Mouse (Mus musculus) kidney, adult 18-20 months (tissue): ENCODE data around the gene Gamt.
"Not testable (repeated sequence)": the region's sequence is repeated elsewhere in the genome, so short reads cannot be mapped to it uniquely, and the experiment has no call there.

Experiments used
- DNase-seq: peaks from one replicate; pipeline ENCODE4 v3.0.0; 2021

Gene Gamt

GRCm38 (mm10) chr10:80257936-80258335 lies 2.9 kb downstream of the Gamt start:
- no peak for DNase-seq

DNA sequence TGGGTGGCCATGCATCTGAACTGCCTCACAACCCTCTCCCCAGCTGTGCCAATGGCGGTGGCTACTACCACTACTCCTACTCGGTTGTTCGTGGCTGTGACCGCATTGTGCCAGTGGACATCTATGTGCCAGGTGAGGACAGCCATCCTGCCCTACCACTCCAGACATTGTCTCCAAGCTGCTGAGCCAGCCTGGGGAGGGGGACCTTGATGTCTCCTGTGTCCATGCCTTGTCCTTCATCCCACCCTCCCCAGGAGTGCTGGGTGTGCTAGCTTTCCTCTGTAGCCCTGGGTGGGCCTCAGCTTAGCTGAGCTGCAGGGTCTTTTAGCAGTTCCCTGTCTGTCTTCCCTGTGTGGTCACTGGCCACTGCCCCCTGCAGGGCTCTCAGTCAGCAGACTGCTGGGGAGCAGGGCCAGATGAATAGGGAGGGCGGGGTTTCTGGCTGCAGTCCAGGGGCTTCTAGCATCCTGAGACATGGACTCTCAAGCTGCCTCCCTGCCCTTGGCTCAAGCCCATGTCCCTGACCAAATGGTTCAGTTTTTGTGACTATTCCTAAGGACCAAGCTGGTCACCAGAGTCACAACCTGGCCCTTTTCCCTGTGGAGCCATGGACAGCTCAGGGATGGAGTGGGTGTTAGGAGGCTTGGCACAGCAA lies 4.8 kb downstream of the Gamt start:
- DNase-seq = no peak

- no peak for DNase-seq
Observed at GRCm38 (mm10) chr10:80254331-80255297, 6.2 kb downstream of the Gamt start.

DNA sequence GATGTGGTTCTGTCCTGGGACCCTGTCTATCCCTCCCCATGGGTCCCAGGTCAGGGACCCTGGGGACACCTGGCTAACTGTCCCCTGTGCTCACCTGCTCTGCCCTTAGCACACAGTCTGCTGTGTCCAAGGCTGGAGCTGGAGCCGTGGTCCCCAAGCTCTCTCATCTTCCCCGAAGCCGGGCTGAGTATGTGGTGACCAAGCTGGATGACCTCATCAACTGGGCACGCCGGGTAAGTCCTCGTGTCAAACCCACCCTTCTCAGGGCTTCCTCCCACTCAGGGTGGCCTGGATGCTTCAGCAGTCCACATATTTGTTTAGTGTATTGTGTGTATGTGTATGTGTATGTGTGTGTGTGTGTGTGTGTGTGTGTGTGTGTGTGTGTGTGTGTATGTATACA lies 7.3 kb downstream of the Gamt start:
- no peak for DNase-seq

- no peak for DNase-seq
Observed at GRCm38 (mm10) chr10:80252493-80253274, 8.1 kb downstream of the Gamt start.

DNA sequence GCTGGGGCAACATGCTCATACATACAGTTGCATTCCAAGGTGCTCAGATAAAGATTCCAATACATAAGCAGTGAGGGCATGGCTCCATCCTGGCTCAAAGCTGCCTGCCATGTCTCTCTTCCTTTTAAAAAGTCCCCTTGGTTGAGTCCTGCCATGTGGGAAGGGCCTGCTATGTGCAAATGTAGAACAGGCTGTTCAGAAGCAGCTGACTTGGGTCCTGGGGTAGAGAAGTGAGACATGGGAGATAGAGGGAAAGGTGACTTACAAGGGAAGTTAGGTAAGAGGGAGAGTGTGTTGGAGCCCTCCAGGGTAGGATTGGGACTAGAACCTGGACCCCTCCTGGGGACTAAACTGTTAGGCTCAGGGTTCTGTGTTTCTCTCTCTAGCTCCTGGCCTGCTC lies 8.8 kb downstream of the Gamt start:
- no peak for DNase-seq

GRCm38 (mm10) chr10:80250573-80250972 lies 10.2 kb downstream of the Gamt start:
- DNase-seq = no peak

GRCm38 (mm10) chr10:80250059-80250458 lies 10.8 kb downstream of the Gamt start:
- DNase-seq = no peak

- peak; percentile 98 for DNase-seq
Observed at GRCm38 (mm10) chr10:80248971-80249640, 11.7 kb downstream of the Gamt start, which contains the start of gene Ndufs7. Gene Ndufs7 (plus strand): TSS chr10:80249121.

GRCm38 (mm10) chr10:80248437-80248836 lies 12.4 kb downstream of the Gamt start:
- not testable (repeated sequence) for DNase-seq

GRCm38 (mm10) chr10:80247849-80248248 lies 13.0 kb downstream of the Gamt start:
- DNase-seq = no peak

DNA sequence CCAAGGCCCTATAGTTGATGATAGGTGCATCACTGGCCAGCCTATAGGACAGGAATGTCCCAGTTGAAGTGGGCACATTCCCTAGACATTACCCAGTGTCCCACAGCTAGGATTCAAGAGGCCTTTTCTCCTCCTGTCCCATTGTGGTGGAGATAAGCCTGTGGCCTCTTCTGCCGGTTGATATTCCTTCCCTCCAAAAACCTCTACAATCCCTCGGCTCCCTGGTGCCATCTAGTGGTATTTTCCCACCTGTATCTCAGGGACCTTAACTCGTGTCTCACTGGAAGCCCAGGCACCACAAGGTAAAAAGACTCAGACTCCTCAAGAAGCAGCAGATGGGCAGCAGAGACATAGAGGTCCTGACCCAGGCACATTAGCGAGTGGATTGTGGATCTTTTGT lies 15.2 kb downstream of the Gamt start:
- DNase-seq = peak; percentile 83

DNA sequence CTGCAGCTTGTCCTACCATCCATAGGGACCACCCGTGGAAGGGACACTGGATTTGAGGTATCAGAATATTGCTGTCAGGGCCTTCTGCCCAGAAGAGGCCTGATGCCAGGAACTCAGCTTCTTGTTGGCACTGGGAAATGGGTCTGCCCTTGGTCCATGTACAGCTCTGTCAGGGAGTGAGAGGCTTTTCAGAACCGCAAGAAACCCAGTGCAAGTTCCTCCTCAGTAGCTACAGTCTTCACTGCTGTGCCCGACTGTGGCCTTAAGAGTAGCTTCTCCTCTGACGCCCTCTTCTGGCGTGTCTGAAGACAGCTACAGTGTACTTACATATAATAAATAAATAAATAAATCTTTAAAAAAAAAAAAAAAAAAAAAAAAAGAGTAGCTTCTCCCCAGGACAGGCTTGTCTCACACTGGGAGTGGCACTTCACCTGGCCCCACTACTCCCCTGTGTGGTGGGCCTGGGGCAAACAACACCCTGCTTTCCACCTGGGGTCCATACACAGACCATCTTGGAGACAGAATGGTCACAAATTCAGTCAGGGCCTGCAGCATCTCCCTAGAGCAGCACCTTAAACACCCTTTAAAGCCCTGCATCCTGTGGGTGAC lies 15.9 kb downstream of the Gamt start:
- no peak for DNase-seq

GRCm38 (mm10) chr10:80242607-80243006 lies 18.2 kb downstream of the Gamt start:
- no peak for DNase-seq

- DNase-seq = no peak
Observed at GRCm38 (mm10) chr10:80242088-80242487, 18.7 kb downstream of the Gamt start.

DNA sequence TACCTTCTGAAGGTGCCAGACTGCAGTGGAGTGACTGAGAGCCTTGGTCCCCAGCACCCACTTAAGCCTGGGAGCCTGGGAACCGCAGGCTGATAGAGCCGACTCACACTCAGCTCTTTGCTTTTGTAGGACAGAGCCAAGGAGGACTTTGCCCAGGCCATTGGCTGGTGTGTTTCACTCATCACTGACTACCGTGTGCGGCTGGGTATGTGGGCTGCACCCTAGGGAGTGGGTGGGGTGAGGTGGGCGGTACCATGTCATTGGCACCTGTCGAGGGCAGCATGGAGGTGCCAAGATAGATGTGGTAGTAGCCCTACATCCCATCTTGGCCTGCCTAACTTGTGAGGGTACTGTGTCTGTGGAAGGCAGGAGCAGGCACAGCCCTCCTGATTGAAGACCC lies 21.0 kb downstream of the Gamt start:
- peak; percentile 58 for DNase-seq

DNA sequence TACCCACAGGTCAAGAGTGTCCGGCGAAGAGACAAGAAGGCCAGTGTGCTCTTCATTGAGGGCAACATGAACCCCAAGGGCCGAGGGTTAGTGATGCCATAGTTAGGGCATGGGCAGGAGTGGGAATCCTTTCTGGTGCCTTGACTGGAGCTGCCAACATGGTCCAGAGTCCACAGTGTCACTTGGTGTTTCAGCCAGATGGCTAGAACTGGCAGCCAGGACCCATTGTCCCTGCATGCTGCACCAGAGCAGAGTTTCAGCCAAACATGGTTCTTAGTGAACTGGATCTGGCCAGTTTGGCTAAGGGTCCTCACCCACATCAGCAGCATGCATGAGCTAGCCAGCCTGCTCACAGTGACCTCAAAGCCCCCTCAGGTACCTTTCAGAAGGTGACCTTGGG lies 22.5 kb downstream of the Gamt start:
- no peak for DNase-seq

DNA sequence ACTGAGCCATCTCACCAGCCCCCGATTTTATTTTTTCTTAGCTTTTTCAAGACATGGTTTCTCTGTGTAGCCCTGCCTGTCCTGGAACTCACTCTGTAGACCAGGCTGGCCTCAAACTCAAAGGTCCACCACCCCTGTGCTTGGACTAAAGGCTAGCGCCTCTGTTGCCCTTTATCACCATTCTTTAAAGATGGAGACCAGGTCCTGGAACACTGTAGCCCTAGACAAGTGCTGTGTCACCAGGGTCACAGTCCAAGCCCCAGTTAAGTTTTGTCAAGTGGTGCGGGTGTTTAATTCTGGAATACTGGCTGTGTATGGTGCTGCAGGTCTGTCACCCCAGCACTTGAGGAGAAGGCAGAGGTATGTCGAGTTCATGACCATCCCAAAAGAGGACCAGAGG lies 23.8 kb downstream of the Gamt start:
- DNase-seq = no peak

- no peak for DNase-seq
Observed at GRCm38 (mm10) chr10:80236145-80236825, 24.5 kb downstream of the Gamt start.

- peak; percentile 47 for DNase-seq
Observed at GRCm38 (mm10) chr10:80227877-80228775, 32.7 kb downstream of the Gamt start.

DNA sequence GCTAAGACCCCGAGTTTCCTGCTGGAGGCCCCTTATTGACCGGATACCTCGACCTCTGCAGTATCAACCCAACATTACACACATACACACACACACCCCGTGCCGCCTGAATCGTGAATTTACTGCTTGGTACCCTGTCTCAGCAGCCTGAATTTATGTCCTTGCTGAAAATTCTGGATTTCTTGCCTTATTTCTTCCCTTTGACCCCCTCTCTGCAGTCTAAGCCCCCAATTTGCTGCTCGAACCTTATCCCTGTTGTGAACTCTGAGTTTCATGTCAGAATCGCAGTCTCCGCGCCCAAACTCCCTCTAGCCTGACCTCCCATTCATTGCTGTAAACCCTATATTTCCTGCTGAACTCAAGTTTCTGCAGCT lies 33.7 kb downstream of the Gamt start:
- DNase-seq = no peak
